Mouse (Mus musculus) layer of hippocampus, postnatal 25 days (tissue): ENCODE results near the gene Son. TPM values are rescaled to one million over a fixed set of nuclear protein-coding genes. Genes with fewer than 3 reads are reported as not detected.

Source experiments
- DNase-seq, 2 experiments: peaks; one replicate each; pipeline ENCODE4 v3.0.0; 2022; ENCODE audit warnings: mixed read lengths in 2 of 2, low spot score in 1 of 2; ENCODE audit errors: extremely low spot score in 1 of 2
- total RNA-seq, 2 experiments: library from RNA; stranded (reverse); gene quantifications; 2 replicates each; pipeline ENCODE4 v1.2.3; 2021

The Son gene
- total RNA-seq, 2 experiments from 2014 or later: 212 to 264 TPM

DNA sequence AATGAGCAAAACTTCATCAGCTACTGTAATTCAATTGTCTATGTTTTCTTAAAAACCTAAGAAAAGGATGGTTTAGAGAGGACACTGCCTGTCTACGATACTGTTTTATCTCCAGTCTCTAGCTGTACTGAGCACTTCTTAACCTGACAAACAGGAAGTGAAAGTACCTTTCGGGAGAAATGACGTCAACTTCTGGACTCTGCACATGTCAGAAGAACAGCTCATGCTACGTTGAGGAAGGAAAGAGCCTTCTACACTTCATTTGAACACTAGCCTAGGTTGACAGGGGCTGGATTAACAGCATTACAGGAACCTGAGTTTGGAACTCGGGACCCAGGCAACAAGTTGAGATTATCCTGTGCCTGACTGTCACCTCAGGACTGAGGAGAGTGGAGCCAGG is 38.2 kb downstream of the Son start:
- no peak for DNase-seq

DNA sequence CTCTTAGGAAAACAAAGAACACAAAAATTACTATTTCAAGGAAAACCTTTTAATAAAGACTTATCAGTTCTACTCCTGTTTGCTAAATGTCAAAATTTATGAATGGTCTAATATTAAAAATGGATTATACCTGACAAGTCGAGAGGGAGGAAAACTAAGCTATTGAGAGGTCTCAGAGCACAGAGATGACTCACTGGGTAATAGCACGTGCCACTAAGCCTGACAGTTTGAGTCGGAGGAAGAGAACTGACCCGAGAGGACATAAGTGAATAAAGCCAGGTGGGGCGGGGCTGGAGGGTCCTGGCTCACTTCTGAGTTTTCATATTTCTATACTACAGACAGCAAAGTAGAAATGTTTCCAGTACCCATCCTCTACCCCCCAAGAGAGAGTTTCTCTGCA is 39.1 kb downstream of the Son start:
- DNase-seq: no peak

DNA sequence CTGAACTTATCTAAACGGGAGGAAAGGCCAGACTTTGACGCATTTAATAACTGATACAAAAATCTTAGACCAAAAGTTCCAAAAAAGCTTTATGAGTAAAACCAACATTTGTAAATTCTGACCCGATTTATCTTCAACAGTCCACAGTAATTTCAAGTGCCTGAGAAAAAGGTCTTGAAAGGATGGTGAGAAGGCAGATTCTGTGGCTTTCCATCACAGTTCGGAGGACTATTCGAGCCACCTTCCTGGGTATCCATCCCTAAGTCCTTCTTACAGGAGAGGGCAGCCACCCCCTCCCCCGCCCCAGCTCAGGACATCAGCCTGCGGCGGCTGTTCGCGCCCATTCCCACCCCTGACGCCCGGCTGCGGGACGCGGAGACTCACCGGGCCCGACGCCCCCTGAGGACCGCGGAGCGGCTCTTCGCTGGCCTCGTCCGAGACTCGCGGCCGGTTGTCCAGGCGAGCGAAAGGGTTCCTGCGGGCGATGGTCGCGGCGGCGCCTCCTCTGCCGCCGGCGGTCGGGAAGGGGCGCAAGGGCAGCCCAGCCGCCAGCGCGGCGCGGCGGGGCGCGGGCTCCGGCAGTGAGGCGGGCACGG is 40.8 kb downstream of the Son start:
- DNase-seq: no peak

DNA sequence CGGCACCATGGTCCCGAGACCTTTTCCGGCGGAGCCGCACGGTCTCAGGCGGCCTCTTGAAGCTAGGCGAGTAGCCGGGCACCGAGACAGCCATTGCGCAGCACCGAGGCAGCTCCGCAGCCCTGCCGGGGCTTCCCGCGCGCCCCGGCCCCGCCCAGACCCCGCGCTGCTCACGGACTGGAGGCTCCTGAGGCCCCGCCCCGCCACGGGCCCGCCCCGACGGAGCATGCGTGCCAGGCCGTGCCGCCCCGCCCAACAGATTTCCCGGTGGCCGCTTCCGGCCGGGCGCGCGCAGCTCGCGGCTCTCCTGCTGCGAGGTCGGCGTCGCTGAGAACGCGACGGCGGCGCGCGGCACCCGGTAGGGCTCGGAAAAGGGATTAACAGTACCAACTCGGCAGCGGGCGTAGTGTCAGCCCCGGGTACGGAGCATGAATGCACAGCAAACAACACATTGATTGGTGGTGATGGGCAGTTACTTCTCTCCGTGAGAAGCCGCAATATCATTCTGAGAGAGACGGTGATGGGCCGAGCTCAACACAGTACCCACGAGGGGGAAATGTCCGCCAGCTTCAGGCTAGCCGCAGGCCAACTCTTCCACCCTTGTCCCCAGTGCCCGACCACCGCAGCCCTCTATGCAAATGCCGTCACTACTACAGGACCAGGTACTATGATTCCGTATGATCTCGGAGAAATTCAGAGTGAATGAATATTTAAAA is 41.5 kb downstream of the Son start, which contains the start of gene Donson:
Gene Donson (minus strand): TSS at position 152 of the 716 bp plus-strand sequence.
- DNase-seq: peak; percentile 86 to 89

DNA sequence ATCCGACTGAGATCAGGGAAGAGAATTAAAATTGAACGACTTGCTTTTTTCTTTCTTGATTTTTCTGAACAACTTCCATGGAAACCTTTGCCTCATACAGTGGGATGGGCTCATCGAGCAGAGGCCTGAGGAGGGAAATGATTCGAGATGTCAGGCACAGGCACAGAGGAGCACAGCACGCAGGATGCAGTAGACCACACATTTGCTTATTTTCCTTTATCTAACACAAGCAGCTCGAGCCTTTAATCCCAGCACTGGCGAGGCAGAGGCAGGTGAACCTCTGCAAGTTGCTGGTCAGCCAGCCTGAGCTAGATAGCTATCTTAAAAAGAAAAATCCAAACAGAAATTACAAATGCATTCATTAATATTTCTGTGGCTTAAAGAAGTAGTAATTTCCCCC is 42.5 kb downstream of the Son start:
- no peak for DNase-seq

DNA sequence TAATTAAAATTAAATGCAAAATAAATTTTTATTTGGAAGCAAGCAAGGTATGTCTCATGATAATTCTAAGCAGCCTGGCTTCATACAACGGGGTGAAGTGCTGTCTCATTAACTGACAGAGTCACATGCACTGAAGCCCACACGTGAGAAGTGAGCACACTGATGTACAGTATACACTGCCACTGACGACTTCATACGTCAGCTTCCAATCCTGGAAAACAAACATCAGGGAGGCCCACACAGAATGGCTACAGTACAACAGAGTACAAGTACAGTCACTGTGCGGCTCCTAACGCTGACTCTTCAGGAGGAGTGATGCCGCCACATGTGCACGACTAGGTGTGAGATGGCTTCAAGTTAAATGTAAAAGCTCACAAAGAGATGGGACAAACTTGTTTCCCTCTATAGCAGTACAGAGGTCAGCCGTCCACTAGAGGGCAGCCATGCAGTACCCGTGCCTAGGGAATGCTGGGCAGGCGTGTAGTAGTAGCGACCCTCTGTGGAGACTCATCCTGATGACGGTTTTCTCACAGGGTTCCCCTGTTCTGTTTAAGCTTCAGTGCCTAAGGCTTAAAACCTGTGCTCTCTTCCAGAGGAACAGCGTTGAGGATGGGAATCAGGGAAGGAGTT is 47.3 kb downstream of the Son start:
- peak; percentile 43 to 78 for DNase-seq

DNA sequence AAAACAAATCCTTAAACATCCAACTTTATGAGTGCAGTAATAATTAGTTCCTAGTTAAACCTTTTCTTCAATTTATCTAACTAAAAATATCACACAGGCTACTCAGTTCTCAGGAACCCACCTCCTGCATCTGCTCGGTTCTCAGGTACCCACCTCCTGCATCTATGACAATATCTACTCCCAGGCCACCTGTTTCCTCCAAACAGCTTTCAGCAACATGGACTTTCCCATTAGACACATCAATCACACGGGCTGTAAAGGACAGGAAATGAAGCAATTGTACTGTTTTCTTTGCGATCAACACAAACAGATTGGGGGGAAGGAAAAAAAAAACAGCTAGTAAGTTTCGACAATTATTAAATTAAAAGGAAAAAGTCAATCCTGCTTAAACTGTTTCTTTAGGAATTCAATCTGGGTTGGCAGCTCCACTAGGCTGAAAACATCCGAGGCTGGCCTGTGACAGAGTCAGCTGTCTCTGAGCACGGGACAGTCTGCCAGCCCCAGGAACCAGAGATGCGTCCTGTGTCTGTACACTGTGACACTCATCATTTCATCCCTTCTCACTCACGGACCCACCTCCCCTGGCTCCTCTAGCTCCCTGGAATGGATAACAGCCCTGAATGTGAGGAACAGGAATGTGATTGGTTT is 47.9 kb downstream of the Son start:
- no peak for DNase-seq

DNA sequence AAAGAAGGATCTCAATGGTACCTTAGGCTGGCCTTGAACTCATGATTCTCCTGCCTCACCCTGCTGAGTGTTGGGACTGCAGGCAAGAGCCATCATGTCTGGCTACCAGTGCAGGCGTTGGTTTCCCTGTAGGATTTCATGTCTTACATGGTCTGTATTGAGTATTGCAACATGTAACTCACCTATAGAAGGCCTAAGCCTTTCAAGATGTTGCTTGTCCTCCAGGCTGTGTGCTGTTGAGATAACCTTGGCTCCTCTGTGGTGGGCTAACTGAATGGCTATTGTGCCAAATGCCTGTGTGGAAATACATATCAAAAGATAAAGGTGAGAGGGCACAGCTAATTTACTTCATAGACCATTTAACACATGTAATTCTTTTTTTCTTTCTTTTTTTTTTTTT is 51.7 kb downstream of the Son start:
- no peak for DNase-seq

DNA sequence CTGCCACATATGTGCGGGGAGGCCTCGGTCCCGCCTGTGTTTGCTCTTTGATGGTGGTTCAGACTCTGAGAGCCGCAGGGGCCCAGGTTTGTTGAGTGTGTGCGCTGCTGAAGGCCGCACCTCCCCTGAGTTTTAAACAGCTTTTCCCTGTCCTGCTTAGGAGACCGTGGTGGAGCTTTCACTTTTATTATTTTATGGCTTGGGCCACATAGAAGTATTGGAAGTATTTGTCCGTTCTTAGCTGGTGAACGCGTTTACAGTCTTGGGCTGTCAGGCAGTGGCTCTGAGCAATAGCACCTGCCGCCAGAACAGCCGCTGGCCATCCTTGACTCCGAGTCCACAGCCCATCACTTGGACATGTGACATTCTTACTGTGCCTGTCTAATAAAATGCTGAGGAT is 54.6 kb downstream of the Son start:
- no peak for DNase-seq

DNA sequence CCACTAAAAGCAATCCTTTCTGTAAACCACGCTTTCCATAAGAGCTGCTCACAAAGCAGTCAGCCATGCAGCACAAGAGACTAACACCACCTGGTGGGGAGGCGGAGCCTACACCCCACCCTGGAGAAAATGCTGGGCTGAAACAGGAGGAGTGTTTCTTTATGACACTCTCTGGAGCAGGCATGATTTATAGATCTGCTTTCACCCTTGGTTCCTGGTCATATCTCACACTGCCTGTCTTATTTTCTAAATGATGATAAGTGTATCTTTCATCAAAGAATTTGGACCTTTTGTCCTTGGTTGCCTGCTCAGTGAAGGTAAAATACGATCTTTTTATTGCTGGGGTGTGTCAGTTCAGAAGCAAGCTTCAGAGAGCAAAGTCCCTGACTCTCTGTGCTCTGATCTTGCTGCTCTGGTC is 55.5 kb downstream of the Son start:
- DNase-seq: no peak

DNA sequence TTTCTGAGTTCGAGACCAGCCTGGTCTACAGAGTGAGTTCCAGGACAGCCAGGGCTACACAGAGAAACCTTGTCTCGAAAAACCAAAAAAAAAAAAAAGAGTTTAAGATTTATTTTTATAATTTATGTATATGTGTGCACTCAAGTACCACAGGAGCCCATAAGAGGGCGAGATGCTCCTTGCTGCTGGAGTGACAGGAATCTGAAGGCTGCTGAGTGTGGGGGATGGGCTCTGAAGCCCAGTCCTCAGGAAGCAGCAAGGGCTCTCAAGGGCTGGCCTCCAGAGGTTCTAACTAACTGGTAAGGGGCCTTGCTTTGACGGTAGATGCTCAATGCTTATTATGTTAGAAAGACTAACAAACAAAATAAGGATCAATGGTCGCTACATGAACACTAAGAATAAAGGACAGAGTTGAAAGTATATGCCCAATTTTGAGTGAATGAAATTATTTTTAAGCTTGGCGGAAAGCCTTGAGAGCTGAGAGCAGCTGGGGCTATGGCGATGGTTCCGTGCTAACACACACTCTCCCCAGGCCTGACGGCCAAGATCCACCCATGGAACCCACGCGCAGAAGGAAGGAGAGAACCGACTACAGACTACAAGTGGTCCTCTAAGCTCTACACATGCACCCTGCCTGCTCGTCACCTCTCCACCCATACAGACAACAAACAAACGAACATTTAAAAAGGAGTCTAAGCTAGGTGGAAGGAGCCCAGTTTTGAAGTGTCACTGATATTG is 57.5 kb downstream of the Son start:
- no peak for DNase-seq

DNA sequence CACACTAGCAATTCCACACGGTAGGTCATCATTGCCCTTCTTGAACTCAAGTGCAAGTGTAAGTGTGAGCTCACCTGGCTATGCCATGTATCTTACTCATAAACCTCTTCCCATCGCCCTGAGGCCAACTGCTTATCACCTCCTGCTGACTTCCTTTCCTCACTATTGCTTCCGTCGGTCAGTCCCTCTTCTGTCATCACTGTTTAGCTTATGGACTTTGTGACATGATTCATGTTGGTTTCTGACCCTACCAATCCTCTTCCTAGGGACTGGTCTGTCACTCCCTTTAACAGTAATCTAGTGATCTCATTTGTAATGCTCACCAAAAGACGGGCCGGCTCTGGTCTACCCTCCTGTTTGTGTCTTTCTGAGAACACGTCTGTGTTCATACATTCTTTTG is 62.9 kb downstream of the Son start:
- no peak for DNase-seq

DNA sequence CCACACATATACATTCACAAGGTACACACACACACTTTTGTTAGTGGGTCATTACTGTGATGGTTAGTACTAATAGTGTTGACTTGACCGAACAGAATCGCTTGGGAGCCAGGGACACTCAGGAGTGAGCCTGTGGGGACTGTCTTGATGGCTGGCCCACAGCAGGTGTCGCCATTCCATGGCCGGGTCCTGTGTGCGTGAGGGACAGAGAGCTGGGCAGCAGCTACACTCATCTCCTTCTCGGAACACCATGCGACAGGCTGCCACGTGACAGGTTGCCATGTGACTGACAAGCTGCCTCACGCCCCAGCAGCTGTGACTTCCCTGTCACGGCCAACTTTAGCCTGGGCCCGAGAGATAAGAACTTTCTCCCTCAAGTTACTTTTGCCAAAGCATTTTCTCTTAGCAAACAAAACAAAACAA is 69.6 kb downstream of the Son start:
- DNase-seq: no peak

DNA sequence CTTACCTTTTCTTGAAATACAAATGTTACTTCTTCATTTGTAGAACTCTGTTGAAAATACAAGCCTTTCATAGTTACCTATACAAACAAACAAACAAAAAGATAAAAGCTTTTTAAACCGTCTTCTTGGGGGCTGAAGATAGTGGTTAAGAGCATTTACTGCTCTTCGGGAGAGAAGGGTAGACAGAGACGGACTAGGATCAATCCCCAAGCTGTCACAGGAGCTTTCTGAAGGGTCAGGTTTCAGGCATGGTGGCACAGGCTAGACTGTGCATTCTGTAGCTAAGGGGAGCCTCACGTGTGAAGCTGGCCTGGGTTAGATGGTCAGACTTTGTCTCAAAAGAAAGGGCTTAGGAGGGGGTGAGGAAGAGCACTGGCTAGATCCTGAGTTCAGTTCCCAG is 70.1 kb downstream of the Son start:
- DNase-seq: no peak

DNA sequence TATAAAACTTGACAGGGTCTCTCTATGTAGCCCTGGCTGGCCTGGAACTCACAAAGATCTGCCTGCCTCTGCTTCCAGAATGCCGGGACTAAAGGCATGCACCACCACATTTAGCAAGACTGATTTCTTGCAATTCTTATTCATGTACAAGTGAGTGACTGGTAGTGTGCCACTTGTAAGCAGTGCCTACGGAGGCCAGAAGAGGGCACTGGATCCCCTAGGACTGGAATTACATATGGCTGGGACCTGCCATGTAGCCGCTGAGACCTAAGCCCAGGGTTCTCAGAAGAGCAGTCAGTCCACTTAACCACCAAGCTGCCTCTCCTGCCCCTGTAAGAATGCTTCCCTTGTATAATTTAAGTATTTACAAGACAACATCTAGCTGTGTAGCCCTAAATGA is 76.9 kb downstream of the Son start:
- peak in 1 of 2 experiments; percentile 57 for DNase-seq

DNA sequence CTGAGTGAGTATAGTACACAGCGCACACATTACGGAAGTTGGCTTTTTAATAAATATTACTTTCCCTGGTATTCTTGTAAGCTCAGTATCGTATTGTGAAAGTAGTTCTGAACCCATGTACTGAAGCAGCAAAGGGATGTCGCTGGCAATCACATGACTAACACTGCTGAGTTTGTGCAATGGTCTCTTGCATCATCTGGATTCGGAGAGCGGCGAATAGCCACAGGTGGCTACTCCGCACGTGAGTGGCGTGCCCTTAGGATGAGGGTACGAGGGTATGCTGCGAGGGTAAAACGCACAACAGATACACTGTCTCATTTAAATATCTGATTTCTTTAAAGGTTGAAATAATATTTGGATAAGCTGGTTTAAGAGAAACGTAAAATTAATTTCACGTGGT is 80.1 kb downstream of the Son start:
- no peak for DNase-seq

DNA sequence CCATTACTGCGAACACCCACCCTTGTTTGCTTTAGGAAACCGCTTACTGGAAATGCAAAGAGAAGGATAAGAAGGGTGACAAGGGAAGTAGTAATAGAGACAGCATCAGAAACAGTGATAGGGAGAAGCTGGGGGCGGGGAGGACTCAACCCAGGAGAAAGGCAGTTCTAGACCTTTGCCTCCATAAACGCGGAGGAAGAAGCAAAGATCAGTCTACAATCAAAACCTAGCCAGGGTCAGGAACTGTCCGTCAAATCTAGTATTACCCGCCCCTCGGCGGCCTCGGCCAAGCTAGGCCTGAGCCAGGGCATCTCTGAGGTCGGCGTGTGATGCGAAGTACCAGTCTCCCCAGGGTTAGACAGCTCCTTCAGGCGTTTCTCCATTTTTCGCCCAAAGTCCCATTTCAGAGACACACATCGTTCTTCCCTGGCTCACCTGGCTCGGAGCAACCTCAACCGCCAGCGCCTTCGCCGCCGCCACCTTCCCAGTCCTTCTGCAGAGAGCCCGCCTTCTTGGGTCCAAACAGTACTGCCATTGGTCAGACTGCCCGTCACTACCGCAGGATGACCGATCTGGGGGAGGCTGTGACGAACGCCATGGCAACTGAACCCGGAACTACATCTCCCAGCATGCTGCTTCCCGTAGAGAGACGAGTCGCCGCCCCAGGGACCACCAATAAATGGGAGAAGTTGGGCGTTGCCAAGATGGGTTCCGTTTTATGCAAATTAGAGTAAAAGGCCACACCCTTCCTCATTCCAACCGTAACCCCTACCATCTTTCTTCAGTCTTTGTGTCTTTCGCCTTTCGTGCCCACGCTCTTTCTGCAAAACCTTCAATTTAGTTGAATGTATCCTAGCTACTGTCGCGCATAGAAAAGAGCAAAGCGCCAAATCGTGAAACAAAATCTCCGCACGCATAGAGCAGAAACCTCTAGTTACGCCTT is 81.1 kb downstream of the Son start, which contains the start of gene Cryzl1:
Gene Cryzl1 (minus strand): TSS at position 853 of the 943 bp plus-strand sequence.
- DNase-seq: peak; percentile 84 to 89
